Mouse (Mus musculus) MEL (cell line): ENCODE measurements around the gene Sc5d. TPM values are rescaled to one million over a fixed set of nuclear protein-coding genes. Genes with fewer than 3 reads are reported as not detected.

Experiments
- DNase-seq: peaks from one replicate; pipeline ENCODE4 v3.0.0; 2011; ENCODE audit warnings: low read depth, low spot score
- H3K27ac ChIP-seq: 2 replicates; pipeline ENCODE4 v1.5.1; 2012; ENCODE audit warnings: low read depth, mild to moderate bottlenecking, control low read depth, low read length, moderate library complexity; ENCODE audit not compliant: control insufficient read depth
- H3K27me3 ChIP-seq, 2 experiments: fragments of 150-350 bp in 1 of 2; sonication (generic) in 1 of 2; 2 replicates each; pipeline ENCODE4 v1.6.1; 2012; ENCODE audit warnings: low read length in 2 of 2, mild to moderate bottlenecking in 2 of 2, improper control_type of control experiment in 1 of 2, moderate library complexity in 1 of 2; ENCODE audit not compliant: insufficient read depth in 2 of 2, control insufficient read depth in 1 of 2
- H3K36me3 ChIP-seq, 2 experiments: 2 replicates each; pipeline ENCODE4 v1.6.1; 2012 to 2014; ENCODE audit warnings: low read length in 2 of 2, improper control_type of control experiment in 1 of 2, inconsistent platforms in 1 of 2, mild to moderate bottlenecking in 1 of 2; ENCODE audit not compliant: insufficient read depth in 2 of 2, control insufficient read depth in 1 of 2
- H3K4me1 ChIP-seq, 2 experiments: fragments of 150-350 bp in 1 of 2; sonication (generic) in 1 of 2; 2 replicates each; pipeline ENCODE4 v1.6.1; 2012; ENCODE audit warnings: low read length in 2 of 2, improper control_type of control experiment in 1 of 2, mild to moderate bottlenecking in 1 of 2; ENCODE audit not compliant: insufficient read depth in 2 of 2, control insufficient read depth in 1 of 2
- H3K4me3 ChIP-seq, 2 experiments: fragments of 150-350 bp in 1 of 2; sonication (generic) in 1 of 2; 2 replicates each; pipeline ENCODE4 v1.5.1; 2012; ENCODE audit warnings: low read depth in 2 of 2, low read length in 2 of 2, mild to moderate bottlenecking in 2 of 2, moderate library complexity in 2 of 2, control low read depth in 1 of 2, improper control_type of control experiment in 1 of 2; ENCODE audit not compliant: control insufficient read depth in 1 of 2, insufficient read depth in 1 of 2
- H3K79me2 ChIP-seq: 2 replicates; pipeline ENCODE4 v1.6.1; 2012; ENCODE audit warnings: mild to moderate bottlenecking, low read length, moderate library complexity; ENCODE audit not compliant: control insufficient read depth, poor library complexity, insufficient read depth
- H3K9ac ChIP-seq: 2 replicates; pipeline ENCODE4 v1.6.1; 2012; ENCODE audit warnings: low read depth, mild to moderate bottlenecking, control low read depth, low read length, moderate library complexity; ENCODE audit not compliant: control insufficient read depth, poor library complexity, severe bottlenecking
- H3K9me3 ChIP-seq: fragments of 150-350 bp; sonication (generic); replicated peaks from 2 replicates; pipeline ENCODE4 v1.6.1; 2012; ENCODE audit warnings: mild to moderate bottlenecking, low read length, improper control_type of control experiment, moderate library complexity; ENCODE audit not compliant: insufficient read depth
- BHLHE40 ChIP-seq: IDR thresholded peaks from 2 replicates; pipeline ENCODE4 v1.6.1; 2012; ENCODE audit warnings: low read depth, mild to moderate bottlenecking, inconsistent platforms, low read length, improper control_type of control experiment, borderline replicate concordance
- CHD1 ChIP-seq: IDR thresholded peaks from 2 replicates; pipeline ENCODE4 v1.6.1; 2012; ENCODE audit warnings: low read depth, mild to moderate bottlenecking, inconsistent platforms, low read length, improper control_type of control experiment
- CTCF ChIP-seq, 3 experiments: IDR thresholded peaks in 2 of 3; conservative IDR thresholded peaks in 1 of 3; 2 replicates each; pipeline ENCODE4 v1.5.1; 2011 to 2012; ENCODE audit warnings: low read length in 3 of 3, low read depth in 2 of 3, mild to moderate bottlenecking in 2 of 3, improper control_type of control experiment in 1 of 3, inconsistent platforms in 1 of 3, mixed read lengths in 1 of 3, moderate library complexity in 1 of 3; ENCODE audit not compliant: control insufficient read depth in 1 of 3, insufficient read depth in 1 of 3, poor library complexity in 1 of 3, severe bottlenecking in 1 of 3
- ELF1 ChIP-seq: IDR thresholded peaks from 2 replicates; pipeline ENCODE4 v1.6.1; 2014; ENCODE audit warnings: low read depth, mild to moderate bottlenecking, inconsistent platforms, low read length, improper control_type of control experiment, moderate library complexity
- EP300 ChIP-seq, 2 experiments: IDR thresholded peaks; 2 replicates each; pipeline ENCODE4 v1.6.1; 2011; ENCODE audit warnings: improper control_type of control experiment in 2 of 2, low read length in 2 of 2, low read depth in 1 of 2, mild to moderate bottlenecking in 1 of 2
- ETS1 ChIP-seq: IDR thresholded peaks from 2 replicates; pipeline ENCODE4 v1.6.1; 2012; ENCODE audit warnings: low read depth, mild to moderate bottlenecking, inconsistent platforms, low read length, improper control_type of control experiment, moderate library complexity
- GABPA ChIP-seq: IDR thresholded peaks from 2 replicates; pipeline ENCODE4 v1.6.1; 2012; ENCODE audit warnings: low read depth, mild to moderate bottlenecking, inconsistent platforms, low read length, improper control_type of control experiment, moderate library complexity
- GATA1 ChIP-seq: IDR thresholded peaks from 2 replicates; pipeline ENCODE4 v1.6.1; 2011; ENCODE audit warnings: low read depth, low read length, improper control_type of control experiment
- HCFC1 ChIP-seq: IDR thresholded peaks from 2 replicates; pipeline ENCODE4 v1.6.1; 2012; ENCODE audit warnings: low read depth, mild to moderate bottlenecking, inconsistent platforms, low read length, improper control_type of control experiment, moderate library complexity
- KAT2A ChIP-seq: conservative IDR thresholded peaks from 2 replicates; pipeline ENCODE4 v1.6.1; 2012; ENCODE audit warnings: low read depth, low read length, improper control_type of control experiment, inconsistent platforms
- MAX ChIP-seq: IDR thresholded peaks from 2 replicates; pipeline ENCODE4 v1.6.1; 2011; ENCODE audit warnings: low read length, improper control_type of control experiment
- MAZ ChIP-seq: IDR thresholded peaks from 2 replicates; pipeline ENCODE4 v1.6.1; 2012; ENCODE audit warnings: low read depth, mild to moderate bottlenecking, inconsistent platforms, low read length, improper control_type of control experiment
- MEF2A ChIP-seq: IDR thresholded peaks from 2 replicates; pipeline ENCODE4 v1.6.1; 2014; ENCODE audit warnings: low read depth, mild to moderate bottlenecking, inconsistent platforms, low read length, improper control_type of control experiment; ENCODE audit not compliant: poor library complexity, insufficient replicate concordance, severe bottlenecking; ENCODE audit errors: extremely low read depth
- MYC ChIP-seq: IDR thresholded peaks from 2 replicates; pipeline ENCODE4 v1.6.1; 2011; ENCODE audit warnings: low read depth, mild to moderate bottlenecking, low read length, improper control_type of control experiment, moderate library complexity
- NELFE ChIP-seq: IDR thresholded peaks from 2 replicates; pipeline ENCODE4 v1.6.1; 2011; ENCODE audit warnings: low read depth, low read length, improper control_type of control experiment
- POLR2A ChIP-seq, 2 experiments: IDR thresholded peaks; 2 replicates each; pipeline ENCODE4 v1.6.1; 2011 to 2012; ENCODE audit warnings: low read length in 2 of 2, mild to moderate bottlenecking in 2 of 2, control low read depth in 1 of 2, improper control_type of control experiment in 1 of 2, low read depth in 1 of 2, moderate library complexity in 1 of 2; ENCODE audit not compliant: control insufficient read depth in 1 of 2, insufficient read depth in 1 of 2, poor library complexity in 1 of 2
- POLR2AphosphoS2 ChIP-seq: IDR thresholded peaks from 2 replicates; pipeline ENCODE4 v1.6.1; 2011; ENCODE audit warnings: low read length, improper control_type of control experiment
- POLR2AphosphoS5 ChIP-seq: IDR thresholded peaks from 2 replicates; pipeline ENCODE4 v1.6.1; 2012; ENCODE audit warnings: low read depth, borderline replicate concordance, mild to moderate bottlenecking, inconsistent platforms, low read length, moderate library complexity, mixed read lengths
- RAD21 ChIP-seq: IDR thresholded peaks from 2 replicates; pipeline ENCODE4 v1.6.1; 2011; ENCODE audit warnings: mild to moderate bottlenecking, low read depth, low read length, improper control_type of control experiment
- RCOR1 ChIP-seq: IDR thresholded peaks from 2 replicates; pipeline ENCODE4 v1.6.1; 2012; ENCODE audit warnings: low read depth, mild to moderate bottlenecking, inconsistent platforms, low read length, improper control_type of control experiment
- SIN3A ChIP-seq: IDR thresholded peaks from 2 replicates; pipeline ENCODE4 v1.6.1; 2012; ENCODE audit warnings: low read length, improper control_type of control experiment, inconsistent platforms
- TAL1 ChIP-seq: IDR thresholded peaks from 2 replicates; pipeline ENCODE4 v1.6.1; 2012; ENCODE audit warnings: mild to moderate bottlenecking, inconsistent platforms, low read length, moderate library complexity, mixed read lengths
- TCF12 ChIP-seq: IDR thresholded peaks from 2 replicates; pipeline ENCODE4 v1.6.1; 2014; ENCODE audit warnings: low read depth, mild to moderate bottlenecking, inconsistent platforms, low read length, improper control_type of control experiment, moderate library complexity
- UBTF ChIP-seq: IDR thresholded peaks from 2 replicates; pipeline ENCODE4 v1.6.1; 2012; ENCODE audit warnings: low read depth, mild to moderate bottlenecking, inconsistent platforms, low read length, improper control_type of control experiment, moderate library complexity, borderline replicate concordance; ENCODE audit not compliant: insufficient read depth
- USF1 ChIP-seq: IDR thresholded peaks from 2 replicates; pipeline ENCODE4 v1.6.1; 2014; ENCODE audit warnings: low read depth, mild to moderate bottlenecking, inconsistent platforms, low read length, improper control_type of control experiment, moderate library complexity
- ZC3H11A ChIP-seq: IDR thresholded peaks from 2 replicates; pipeline ENCODE4 v1.6.1; 2012; ENCODE audit warnings: low read depth, mild to moderate bottlenecking, inconsistent platforms, low read length, improper control_type of control experiment
- ZKSCAN1 ChIP-seq: IDR thresholded peaks from 2 replicates; pipeline ENCODE4 v1.6.1; 2012; ENCODE audit warnings: low read depth, mild to moderate bottlenecking, inconsistent platforms, low read length, improper control_type of control experiment, moderate library complexity
- ZMIZ1 ChIP-seq: IDR thresholded peaks from 2 replicates; pipeline ENCODE4 v1.6.1; 2012; ENCODE audit warnings: low read depth, mild to moderate bottlenecking, inconsistent platforms, low read length, improper control_type of control experiment, moderate library complexity
- polyA plus RNA-seq, 2 experiments: library from polyadenylated mRNA; stranded (reverse) in 1 of 2; unstranded in 1 of 2; fragments of >175 nt in 1 of 2; fragments of >200 nt in 1 of 2; gene quantifications; 2 replicates each; pipeline versions ENCODE4 v1.2.1 to v1.2.4; 2012; ENCODE audit warnings: low replicate concordance in 2 of 2, low read depth in 1 of 2; ENCODE audit not compliant: insufficient read length in 2 of 2, insufficient read depth in 1 of 2, missing spikeins in 1 of 2
- total RNA-seq: library from RNA; depleted of rRNA; stranded (reverse); fragments of 300-350 nt; gene quantifications from 2 replicates; pipeline ENCODE4 v1.2.3, GENCODE M21; 2012

Gene Sc5d
- total and polyA plus RNA-seq, 3 experiments, result 17.9 to 24.2 TPM; not detected in 1

- DNase-seq, result no peak
- TF ChIP-seq CTCF (IDR thresholded peaks at IDR 0.05 in 2 of 3, conservative IDR thresholded peaks at IDR 0.05 in 1 of 3; ENCODE audit: control insufficient read depth in 1 of 3, insufficient read depth in 1 of 3, low read depth in 2 of 3, low read length in 3 of 3, poor library complexity in 1 of 3, severe bottlenecking in 1 of 3) (no peak), SIN3A (no peak), MAX (no peak)
- TF ChIP-seq, all 39 proteins: peak for 0
- Histone ChIP-seq H3K27me3 (no peaks in the 10 kb centered on the region), H3K4me1 (no peaks in the 10 kb centered on the region), H3K9ac (no peak overlapping the region), H3K9me3 (no peaks in the 10 kb centered on the region), H3K79me2 (no peaks in the 10 kb centered on the region), H3K36me3 (no peaks in the 10 kb centered on the region), H3K4me3 (no peak overlapping the region), H3K27ac (no peak overlapping the region)
Observed at GRCm38 (mm10) chr9:42229465-42230110, 34.5 kb downstream of the Sc5d start.

GRCm38 (mm10) chr9:42227804-42228203 is 36.3 kb downstream of the Sc5d start:
- Histone ChIP-seq H3K36me3 (no peaks in the 10 kb centered on the region), H3K4me3 (no peak overlapping the region)

GRCm38 (mm10) chr9:42219001-42219660 is 44.9 kb downstream of the Sc5d start:
- H3K9ac ChIP-seq, result no peak overlapping the region
- DNase-seq, result no peak
- no peaks in the 10 kb centered on the region for H3K79me2 ChIP-seq
- H3K4me3 ChIP-seq, result no peak overlapping the region
- H3K27ac ChIP-seq, result no peak overlapping the region
- no peaks in the 10 kb centered on the region for H3K36me3 ChIP-seq
- no peaks in the 10 kb centered on the region for H3K4me1 ChIP-seq
- no peaks in the 10 kb centered on the region for H3K27me3 ChIP-seq
- H3K9me3 ChIP-seq, result no peaks in the 10 kb centered on the region
- TF ChIP-seq RAD21 (no peak), RCOR1 (no peak), TAL1 (no peak), POLR2AphosphoS2 (no peak), MAZ (no peak), HCFC1 (no peak), GABPA (no peak), POLR2AphosphoS5 (no peak), ZKSCAN1 (no peak), TCF12 (no peak), MYC (no peak), ZC3H11A (no peak), ELF1 (no peak), POLR2A (IDR thresholded peaks at IDR 0.05; ENCODE audit: control insufficient read depth in 1 of 2, insufficient read depth in 1 of 2, low read depth in 1 of 2, low read length in 2 of 2, poor library complexity in 1 of 2) (no peak), MEF2A (no peak), ETS1 (no peak), CHD1 (no peak), KAT2A (no peak)

More at GRCm38 (mm10) chr9:42227804-42228203, 36.3 kb downstream of the Sc5d start:
- DNase-seq, result no peak
- TF ChIP-seq ZMIZ1 (no peak), NELFE (no peak), GATA1 (no peak), EP300 (IDR thresholded peaks at IDR 0.05; ENCODE audit: low read depth in 1 of 2, low read length in 2 of 2) (no peak), POLR2AphosphoS2 (no peak), BHLHE40 (no peak), UBTF (no peak), CTCF (IDR thresholded peaks at IDR 0.05 in 2 of 3, conservative IDR thresholded peaks at IDR 0.05 in 1 of 3; ENCODE audit: control insufficient read depth in 1 of 3, insufficient read depth in 1 of 3, low read depth in 2 of 3, low read length in 3 of 3, poor library complexity in 1 of 3, severe bottlenecking in 1 of 3) (no peak), TCF12 (no peak), USF1 (no peak), POLR2A (IDR thresholded peaks at IDR 0.05; ENCODE audit: control insufficient read depth in 1 of 2, insufficient read depth in 1 of 2, low read depth in 1 of 2, low read length in 2 of 2, poor library complexity in 1 of 2) (no peak)
- Histone ChIP-seq H3K9ac (no peak overlapping the region), H3K27ac (no peak overlapping the region), H3K4me1 (no peaks in the 10 kb centered on the region), H3K27me3 (no peaks in the 10 kb centered on the region), H3K9me3 (no peaks in the 10 kb centered on the region), H3K79me2 (no peaks in the 10 kb centered on the region)
